In the genomic region with DNA sequence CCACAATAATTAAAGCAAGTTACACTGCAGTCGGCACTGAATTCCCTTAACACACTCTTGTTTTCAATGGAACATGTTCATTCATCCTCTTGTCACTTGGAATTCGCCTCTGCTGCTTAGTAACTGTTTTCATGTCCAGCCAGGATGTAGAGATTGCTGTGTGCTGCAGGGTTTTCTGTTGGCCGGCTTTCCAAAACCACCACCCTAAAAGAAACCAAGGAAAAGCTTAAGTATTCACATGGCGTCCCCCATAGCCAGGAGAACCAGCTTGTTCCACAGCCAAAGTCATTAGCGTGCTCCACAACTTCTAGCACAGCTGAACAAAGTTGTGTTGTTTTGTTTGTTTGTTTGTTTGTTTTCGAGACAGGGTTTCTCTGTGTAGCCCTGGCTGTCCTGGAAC, we compare ENCODE assay signal across 10 mouse cellular contexts.
"Had no signal": no experiment of that assay in that cellular context is flagged by ENCODE, and none has a peak within 500 bp of the region (broad histone marks: within the 10 kb centered on the region; RNA-seq: fewer than 3 reads in every experiment).

No protein-coding gene starts in this region.

- ATAC-seq: liver, postnatal 0 days; midbrain, embryonic 16.5 days had no signal

- H3K9ac ChIP-seq: liver, postnatal 0 days; lung, embryonic 15.5 days had no signal

- H3K4me1 ChIP-seq: lung, embryonic 15.5 days had no signal

- H3K27ac ChIP-seq: left cerebral cortex, adult 2 months; lung, embryonic 15.5 days had no signal

- H3K9me3 ChIP-seq: lung, embryonic 15.5 days had no signal

- H3K4me3 ChIP-seq: left cerebral cortex, adult 2 months; lung, embryonic 15.5 days had no signal

- H3K27me3 ChIP-seq: lung, embryonic 15.5 days had no signal

- H3K4me2 ChIP-seq: lung, embryonic 15.5 days had no signal

- DNase-seq: kidney, adult 18-20 months; kidney, postnatal 10 days; kidney, postnatal 4 days; liver, postnatal 0 days; right cerebral cortex, adult 18-20 months; right cerebral cortex, postnatal 25 days; thymus, postnatal 36 days had no signal
